Mouse (Mus musculus) spleen, adult 2 months (tissue): Measurements from ENCODE around the gene Dnah1. TPM values are rescaled to one million over a fixed set of nuclear protein-coding genes. Genes with fewer than 3 reads are reported as not detected.
A peak's percentile ranks its signal among the peaks of the same experiment; 100 is the strongest.

Source experiments
- DNase-seq, 2 experiments: peaks; one replicate each; pipeline versions ENCODE4 v3.0.0 to v3.0.0-alpha.2; 2012 to 2021; ENCODE audit warnings: low spot score in 2 of 2, low read depth in 1 of 2
- H3K27ac ChIP-seq: fragments of 200-500 bp; 2 replicates; pipeline ENCODE4 v1.5.1; 2012; ENCODE audit warnings: low read length, inconsistent platforms; ENCODE audit not compliant: insufficient read depth
- H3K27me3 ChIP-seq: fragments of 200-500 bp; 2 replicates; pipeline ENCODE4 v1.6.1; 2012; ENCODE audit warnings: mild to moderate bottlenecking, moderate library complexity, low read length, inconsistent platforms; ENCODE audit not compliant: control insufficient read depth, insufficient read depth
- H3K36me3 ChIP-seq: fragments of 200-500 bp; 2 replicates; pipeline ENCODE4 v1.6.1; 2012; ENCODE audit warnings: mild to moderate bottlenecking, low read length, inconsistent platforms; ENCODE audit not compliant: control insufficient read depth, insufficient read depth
- H3K4me1 ChIP-seq: fragments of 200-500 bp; 2 replicates; pipeline ENCODE4 v1.6.1; 2011; ENCODE audit warnings: inconsistent platforms; ENCODE audit not compliant: control insufficient read depth, insufficient read depth, insufficient read length
- H3K4me3 ChIP-seq: fragments of 200-500 bp; 2 replicates; pipeline ENCODE4 v1.5.1; 2011; ENCODE audit warnings: mild to moderate bottlenecking, inconsistent platforms; ENCODE audit not compliant: insufficient read depth, insufficient read length; ENCODE audit errors: extremely low read depth
- CTCF ChIP-seq: fragments of 200-500 bp; IDR thresholded peaks from 2 replicates; pipeline ENCODE4 v1.5.1; 2011; ENCODE audit warnings: mild to moderate bottlenecking, inconsistent platforms; ENCODE audit not compliant: insufficient read depth, insufficient read length, insufficient replicate concordance; ENCODE audit errors: extremely low read depth
- POLR2A ChIP-seq: fragments of 200-500 bp; IDR thresholded peaks from 2 replicates; pipeline ENCODE4 v1.6.1; 2011; ENCODE audit warnings: low read depth, low read length, inconsistent platforms
- WGBS: fragments of 180-500 bp; shearing (Covaris S2); methylation state at CpG from one replicate; pipeline ENCODE4 v1.1.7; 2018; 5-methylcytosine and 5-hydroxymethylcytosine counted together
- polyA plus RNA-seq: library from polyadenylated mRNA; depleted of rRNA; stranded (reverse); fragments of >200 nt; gene quantifications from 2 replicates; pipeline ENCODE4 v1.2.3, GENCODE M21; 2012; rRNA removed

The Dnah1 gene
- polyA plus RNA-seq = 0.29 and 0.30 TPM in 2 replicates

DNA sequence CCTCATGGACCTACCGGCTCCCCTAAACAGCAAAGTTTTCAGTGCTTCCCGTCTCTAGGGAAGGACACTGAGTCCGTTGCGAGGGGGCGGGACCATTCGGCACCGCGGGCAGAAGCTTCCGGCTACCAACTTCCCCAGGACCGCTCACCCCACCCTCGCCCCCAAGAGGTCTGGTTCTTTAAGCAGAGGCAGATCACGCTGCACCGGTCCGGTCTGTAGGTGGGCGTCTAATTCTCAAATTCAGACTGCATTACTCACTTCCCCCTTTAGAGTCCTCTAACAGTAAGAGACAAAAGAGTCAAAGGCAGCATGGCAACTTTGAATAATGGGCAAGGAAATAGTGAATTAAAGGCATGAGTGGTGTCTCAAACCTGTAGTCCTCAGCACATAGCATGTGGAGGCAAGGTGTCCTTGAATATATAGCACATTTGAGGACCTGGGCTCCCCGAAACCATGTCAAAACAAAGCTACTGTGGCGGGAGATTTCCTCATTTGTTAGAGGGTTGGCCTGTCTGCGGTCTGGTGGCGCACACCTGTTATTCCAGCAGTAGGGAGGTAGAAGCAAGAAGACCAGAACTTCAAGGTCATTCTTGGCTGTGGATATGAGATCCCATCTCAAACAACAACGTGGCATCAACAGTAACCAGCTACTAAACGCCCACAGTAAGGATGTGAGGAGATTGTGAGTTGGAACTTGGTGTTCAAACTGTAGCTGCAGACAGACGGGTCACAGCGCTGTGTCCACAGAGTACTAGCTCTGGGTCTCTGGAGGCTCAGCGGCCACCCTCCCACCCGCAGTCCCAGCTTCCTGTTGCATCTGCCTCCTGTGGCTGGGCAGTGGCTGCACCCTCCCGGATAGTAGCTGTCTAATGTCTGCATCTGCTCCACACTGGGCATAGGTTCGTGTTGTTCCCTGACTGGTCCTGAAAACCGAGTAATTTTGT is at the start of gene Dnah1:
TSS of gene Dnah1 (minus strand) at position 48 of the 944 bp plus-strand sequence.
- peak; percentile 42 to 79 for DNase-seq
- 7% methylated on average over 28 of the region's 28 CpGs for WGBS
- Histone ChIP-seq H3K27ac (peak within 1 kb of the TSS; percentile 24), H3K27me3 (no peaks in the 10 kb centered on the region), H3K36me3 (no peaks in the 10 kb centered on the region), H3K4me1 (peaks cover 3% of the 10 kb centered on the region; the same call in 1 of the 2 replicates), H3K4me3 (peak within 1 kb of the TSS; percentile 32)
- no peak for TF ChIP-seq CTCF
- TF ChIP-seq POLR2A = no peak; the same call in 1 of the 2 replicates

DNA sequence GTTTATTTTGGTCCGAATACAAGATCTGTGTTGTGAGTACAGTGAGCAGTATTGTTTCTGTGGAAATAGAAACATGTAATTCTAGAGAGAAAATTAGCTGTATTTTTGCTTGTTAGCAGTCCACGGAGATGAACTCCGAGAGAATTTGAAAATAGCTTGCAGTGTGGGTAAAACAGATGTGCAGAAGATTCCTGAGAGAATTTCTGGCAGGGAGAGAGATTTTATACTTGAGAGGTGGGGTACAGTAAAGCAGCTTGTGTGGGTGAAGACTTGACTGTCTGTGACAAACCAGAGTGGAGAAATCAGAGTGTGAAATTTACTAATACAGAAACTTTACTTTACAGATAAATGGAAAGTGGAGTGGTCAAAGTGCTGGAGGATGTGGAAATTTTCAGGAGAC is 45.7 kb upstream of the Dnah1 start:
- peaks cover 46% of the 10 kb centered on the region for H3K36me3 ChIP-seq
- no peak overlapping the region for H3K4me3 ChIP-seq
- TF ChIP-seq POLR2A (no peak), CTCF (no peak)
- DNase-seq = no peak
- H3K4me1 ChIP-seq = no peaks in the 10 kb centered on the region
- H3K27ac ChIP-seq = no peak overlapping the region
- H3K27me3 ChIP-seq = no peaks in the 10 kb centered on the region
- 92% methylated on average over 3 of the region's 3 CpGs for WGBS

DNA sequence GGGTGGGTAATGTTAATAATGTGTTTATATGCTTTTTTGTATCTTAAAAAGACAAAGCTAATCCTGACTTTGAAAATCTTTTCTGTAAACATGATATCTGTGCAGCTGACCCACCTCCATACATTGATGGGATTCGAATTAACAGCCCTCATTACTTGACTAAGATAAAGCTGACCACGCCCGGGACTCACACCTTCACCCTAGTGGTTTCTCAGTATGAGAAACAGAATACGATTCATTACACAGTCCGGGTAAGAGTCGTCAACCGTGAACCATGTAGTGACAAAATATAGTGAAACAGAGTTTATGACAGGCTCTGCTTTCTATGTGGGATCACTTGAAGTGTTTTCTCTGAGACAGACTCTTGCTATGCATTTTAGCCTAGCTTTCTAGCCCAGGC is 44.3 kb upstream of the Dnah1 start:
- H3K4me3 ChIP-seq = no peak overlapping the region
- no peaks in the 10 kb centered on the region for H3K27me3 ChIP-seq
- 76% methylated on average over 7 of the region's 7 CpGs for WGBS
- TF ChIP-seq CTCF (no peak), POLR2A (no peak)
- H3K36me3 ChIP-seq = peaks cover 46% of the 10 kb centered on the region
- H3K27ac ChIP-seq = no peak overlapping the region
- DNase-seq = no peak
- no peaks in the 10 kb centered on the region for H3K4me1 ChIP-seq

DNA sequence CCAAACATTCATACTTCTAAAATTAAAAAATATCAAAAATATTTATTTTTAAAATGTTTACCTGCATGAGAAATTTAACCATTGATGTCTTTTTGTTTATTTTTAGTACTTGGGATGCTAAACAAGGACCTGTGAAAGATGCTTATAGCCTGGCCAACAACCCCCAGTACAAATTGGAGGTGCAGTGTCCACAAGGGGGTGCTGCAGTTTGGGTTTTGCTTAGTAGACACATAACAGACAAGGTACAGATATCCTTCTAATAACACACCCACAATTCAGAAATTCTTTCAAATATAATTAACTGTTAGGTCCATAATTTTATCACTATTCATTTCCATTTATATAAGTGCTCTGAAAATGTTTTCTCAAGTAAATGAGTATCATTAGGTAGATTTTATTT is 41.7 kb upstream of the Dnah1 start:
- Histone ChIP-seq H3K4me3 (no peak overlapping the region), H3K36me3 (peaks cover 42% of the 10 kb centered on the region), H3K4me1 (no peaks in the 10 kb centered on the region), H3K27ac (no peak overlapping the region), H3K27me3 (no peaks in the 10 kb centered on the region)
- no peak for TF ChIP-seq POLR2A
- peak; percentile 53; the same call in 1 of the 2 replicates for TF ChIP-seq CTCF
- peak; percentile 60 to 82 for DNase-seq

DNA sequence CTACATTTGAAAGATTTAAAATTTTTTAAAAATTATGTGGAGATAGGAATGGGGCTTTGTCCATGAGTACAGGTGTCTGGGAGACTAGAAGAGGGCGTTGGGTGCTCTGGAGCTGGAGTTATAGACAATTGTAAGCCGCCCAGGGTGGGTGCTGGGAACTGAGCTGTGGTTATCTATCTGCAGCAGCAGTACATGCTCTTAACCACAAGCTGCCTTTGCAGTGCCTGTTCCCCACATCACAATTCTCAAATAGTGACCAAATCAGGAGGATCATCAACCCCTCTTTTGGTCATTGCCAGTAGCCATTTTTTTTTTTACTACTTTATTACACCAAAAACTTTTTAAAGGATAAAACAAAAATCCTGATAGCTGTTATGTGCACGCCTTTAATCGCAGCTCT is 40.9 kb upstream of the Dnah1 start:
- no peak for DNase-seq
- Histone ChIP-seq H3K27me3 (no peaks in the 10 kb centered on the region), H3K27ac (no peak overlapping the region), H3K4me1 (no peaks in the 10 kb centered on the region), H3K4me3 (no peak overlapping the region), H3K36me3 (peaks cover 39% of the 10 kb centered on the region)
- TF ChIP-seq CTCF (no peak), POLR2A (no peak)
- WGBS = 90% methylated on average over 4 of the region's 4 CpGs

DNA sequence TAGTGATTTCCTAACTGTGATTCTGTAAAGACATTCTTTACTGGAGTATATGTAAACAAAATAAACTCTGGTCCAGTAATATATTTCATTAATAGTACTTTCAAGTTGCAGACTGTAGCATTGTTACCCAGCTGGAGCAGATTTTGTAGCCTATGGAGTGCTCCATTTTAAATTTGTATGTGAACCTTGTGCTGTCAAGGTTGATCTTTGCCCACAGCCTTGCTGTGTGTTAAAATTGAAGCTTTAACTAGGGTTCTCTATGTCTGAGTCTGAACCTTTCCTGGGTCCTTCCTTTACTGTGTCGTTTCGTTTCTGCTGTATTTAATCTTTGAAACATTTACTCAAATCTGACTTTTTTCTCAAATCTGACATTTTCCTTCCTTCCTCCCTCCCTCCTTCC is 38.5 kb upstream of the Dnah1 start:
- Histone ChIP-seq H3K36me3 (peaks cover 32% of the 10 kb centered on the region), H3K4me3 (no peak overlapping the region), H3K27me3 (no peaks in the 10 kb centered on the region), H3K27ac (no peak overlapping the region), H3K4me1 (no peaks in the 10 kb centered on the region)
- WGBS = 85% methylated on average over 2 of the region's 2 CpGs
- DNase-seq = no peak
- no peak for TF ChIP-seq POLR2A
- no peak for TF ChIP-seq CTCF

DNA sequence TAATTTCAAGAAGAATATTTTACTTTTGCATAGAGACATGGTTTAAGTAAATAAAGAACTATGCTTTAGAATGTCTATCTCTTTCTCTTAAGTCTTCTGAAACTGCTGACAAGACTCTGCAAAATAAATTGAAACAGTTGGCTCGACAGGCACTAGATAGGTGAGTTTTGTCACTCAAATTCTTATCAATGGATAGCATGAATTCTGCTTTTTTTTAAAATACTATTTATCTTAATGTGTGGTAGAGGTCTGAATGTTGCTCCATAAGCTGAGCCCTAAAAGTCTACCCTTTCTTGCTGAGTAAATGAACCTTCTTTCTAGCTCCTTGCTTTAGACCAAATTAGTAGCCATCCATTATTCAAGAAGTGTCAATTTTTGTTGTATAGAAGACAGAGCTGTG is 21.7 kb upstream of the Dnah1 start:
- Histone ChIP-seq H3K4me3 (no peak overlapping the region), H3K4me1 (no peaks in the 10 kb centered on the region), H3K36me3 (peaks cover 23% of the 10 kb centered on the region), H3K27me3 (no peaks in the 10 kb centered on the region), H3K27ac (no peak overlapping the region)
- no peak for DNase-seq
- TF ChIP-seq CTCF (no peak), POLR2A (no peak)
- 85% methylated on average over 1 of the region's 1 CpGs for WGBS
